Mouse (Mus musculus): ENCODE data around the gene 4933425L06Rik. TPM values are rescaled to one million over a fixed set of nuclear protein-coding genes. Genes with fewer than 3 reads are reported as not detected.

Gene 4933425L06Rik
- not detected in 2 replicates for polyA plus RNA-seq (2016; fragmentation: Nextera tagmentation; extraction: Ambion mirVana)

- Histone ChIP-seq H3K4me2 (replicated peaks) (no peak within 1 kb of the TSS), H3K4me3 (no peak within 1 kb of the TSS), H3K4me1 (no peaks in the 10 kb centered on the region), H3K27me3 (no peaks in the 10 kb centered on the region), H3K9me3 (replicated peaks) (no peaks in the 10 kb centered on the region), H3K9ac (no peak within 1 kb of the TSS), H3K36me3 (no peaks in the 10 kb centered on the region), H3K27ac (no peak within 1 kb of the TSS)
- WGBS, result 93% methylated on average over 10 of the region's 10 CpGs
- ATAC-seq (ENCODE audit: low FRiP score), result no peak
Measured at GRCm38 (mm10) chr13:105081862-105082261, at the start of gene 4933425L06Rik. Gene 4933425L06Rik, plus strand, starts transcription at chr13:105082122.

GRCm38 (mm10) chr13:105037816-105038215, 44.1 kb upstream of the 4933425L06Rik start:
- ATAC-seq (ENCODE audit: low FRiP score), result no peak
- H3K36me3 ChIP-seq, result no peaks in the 10 kb centered on the region
- H3K27me3 ChIP-seq, result no peaks in the 10 kb centered on the region
- WGBS, result 85% methylated on average over 12 of the region's 12 CpGs
- H3K9ac ChIP-seq, result no peak overlapping the region
- H3K9me3 ChIP-seq (replicated peaks), result no peaks in the 10 kb centered on the region
- no peak overlapping the region for H3K4me2 ChIP-seq (replicated peaks)
- H3K4me3 ChIP-seq, result no peak overlapping the region
- no peaks in the 10 kb centered on the region for H3K4me1 ChIP-seq
- no peak overlapping the region for H3K27ac ChIP-seq

GRCm38 (mm10) chr13:105038334-105038733, 43.6 kb upstream of the 4933425L06Rik start:
- Histone ChIP-seq H3K9me3 (replicated peaks) (no peaks in the 10 kb centered on the region), H3K9ac (no peak overlapping the region), H3K4me3 (no peak overlapping the region), H3K4me2 (replicated peaks) (no peak overlapping the region), H3K27ac (no peak overlapping the region), H3K27me3 (no peaks in the 10 kb centered on the region), H3K36me3 (no peaks in the 10 kb centered on the region), H3K4me1 (no peaks in the 10 kb centered on the region)
- no peak for ATAC-seq (ENCODE audit: low FRiP score)
- WGBS, result 72% methylated on average over 5 of the region's 5 CpGs

GRCm38 (mm10) chr13:105043882-105044281, 38.0 kb upstream of the 4933425L06Rik start:
- Histone ChIP-seq H3K4me3 (no peak overlapping the region), H3K4me1 (no peaks in the 10 kb centered on the region), H3K9me3 (replicated peaks) (no peaks in the 10 kb centered on the region), H3K36me3 (no peaks in the 10 kb centered on the region), H3K9ac (no peak overlapping the region), H3K27ac (no peak overlapping the region), H3K27me3 (no peaks in the 10 kb centered on the region), H3K4me2 (replicated peaks) (no peak overlapping the region)
- ATAC-seq (ENCODE audit: low FRiP score), result no peak
- WGBS, result 80% methylated on average over 3 of the region's 3 CpGs

GRCm38 (mm10) chr13:105047377-105047776, 34.5 kb upstream of the 4933425L06Rik start:
- Histone ChIP-seq H3K9me3 (replicated peaks) (no peaks in the 10 kb centered on the region), H3K4me3 (no peak overlapping the region), H3K27me3 (0 out of 2 replicates have a peak, but pooled peaks cover 3% of the 10 kb centered on the region), H3K4me1 (no peaks in the 10 kb centered on the region), H3K36me3 (no peaks in the 10 kb centered on the region), H3K9ac (no peak overlapping the region), H3K4me2 (replicated peaks) (no peak overlapping the region), H3K27ac (no peak overlapping the region)
- ATAC-seq (ENCODE audit: low FRiP score), result no peak
- WGBS, result 65% methylated on average over 9 of the region's 9 CpGs

GRCm38 (mm10) chr13:105048662-105049061, 33.3 kb upstream of the 4933425L06Rik start:
- Histone ChIP-seq H3K9me3 (replicated peaks) (no peaks in the 10 kb centered on the region), H3K27me3 (peaks cover 14% of the 10 kb centered on the region), H3K4me2 (replicated peaks) (no peak overlapping the region), H3K36me3 (no peaks in the 10 kb centered on the region), H3K9ac (no peak overlapping the region), H3K4me1 (peaks cover 8% of the 10 kb centered on the region), H3K27ac (no peak overlapping the region), H3K4me3 (no peak overlapping the region)
- 82% methylated on average over 8 of the region's 8 CpGs for WGBS
- ATAC-seq (ENCODE audit: low FRiP score), result no peak

- no peak for ATAC-seq (ENCODE audit: low FRiP score)
- Histone ChIP-seq H3K4me3 (no peak overlapping the region), H3K36me3 (no peaks in the 10 kb centered on the region), H3K27me3 (peaks cover 14% of the 10 kb centered on the region), H3K4me1 (peaks cover 14% of the 10 kb centered on the region), H3K9ac (no peak overlapping the region), H3K4me2 (replicated peaks) (no peak overlapping the region), H3K27ac (no peak overlapping the region), H3K9me3 (replicated peaks) (no peaks in the 10 kb centered on the region)
- 51% methylated on average over 6 of the region's 6 CpGs for WGBS
Measured at GRCm38 (mm10) chr13:105051432-105051831, 30.5 kb upstream of the 4933425L06Rik start.

- peak overlapping the region; percentile 81 for H3K27ac ChIP-seq
Measured at GRCm38 (mm10) chr13:105053618-105054017, 28.3 kb upstream of the 4933425L06Rik start.

GRCm38 (mm10) chr13:105054181-105054940, 27.6 kb upstream of the 4933425L06Rik start, which contains the start of gene Rgs7bp:
Gene Rgs7bp, minus strand, starts transcription at chr13:105054930.
- peak within 1 kb of the TSS; percentile 82 for H3K4me2 ChIP-seq (replicated peaks)
- peak; percentile 92 for ATAC-seq (ENCODE audit: low FRiP score)
- peak within 1 kb of the TSS; percentile 81 for H3K27ac ChIP-seq
- H3K9ac ChIP-seq, result peak within 1 kb of the TSS; percentile 69
- peaks cover 14% of the 10 kb centered on the region for H3K27me3 ChIP-seq
- no peaks in the 10 kb centered on the region for H3K9me3 ChIP-seq (replicated peaks)
- H3K4me3 ChIP-seq, result peak within 1 kb of the TSS; percentile 56
- H3K4me1 ChIP-seq, result peaks cover 14% of the 10 kb centered on the region
- no peaks in the 10 kb centered on the region for H3K36me3 ChIP-seq
- under 1% methylated on average over 75 of the region's 75 CpGs for WGBS

More at GRCm38 (mm10) chr13:105053618-105054017, 28.3 kb upstream of the 4933425L06Rik start:
- peaks cover 14% of the 10 kb centered on the region for H3K4me1 ChIP-seq
- H3K27me3 ChIP-seq, result peaks cover 14% of the 10 kb centered on the region
- H3K4me2 ChIP-seq (replicated peaks), result peak overlapping the region; percentile 82
- no peaks in the 10 kb centered on the region for H3K36me3 ChIP-seq
- no peaks in the 10 kb centered on the region for H3K9me3 ChIP-seq (replicated peaks)
- peak overlapping the region; percentile 69 for H3K9ac ChIP-seq
- 3% methylated on average over 12 of the region's 12 CpGs for WGBS
- peak; percentile 20 for ATAC-seq (ENCODE audit: low FRiP score)
- H3K4me3 ChIP-seq, result peak overlapping the region; percentile 56

- Histone ChIP-seq H3K27ac (no peak overlapping the region), H3K4me2 (replicated peaks) (peak overlapping the region; percentile 82)
Measured at GRCm38 (mm10) chr13:105054941-105055309, 27.0 kb upstream of the 4933425L06Rik start.

GRCm38 (mm10) chr13:105055374-105055773, 26.5 kb upstream of the 4933425L06Rik start:
- Histone ChIP-seq H3K36me3 (no peaks in the 10 kb centered on the region), H3K4me3 (peak overlapping the region; percentile 56; the same call in 1 of the 2 replicates), H3K4me2 (replicated peaks) (peak overlapping the region; percentile 82), H3K9me3 (replicated peaks) (no peaks in the 10 kb centered on the region), H3K4me1 (peaks cover 14% of the 10 kb centered on the region), H3K27ac (no peak overlapping the region), H3K9ac (no peak overlapping the region), H3K27me3 (peaks cover 11% of the 10 kb centered on the region)
- no peak for ATAC-seq (ENCODE audit: low FRiP score)
- 17% methylated on average over 5 of the region's 5 CpGs for WGBS

More at GRCm38 (mm10) chr13:105054941-105055309, 27.0 kb upstream of the 4933425L06Rik start:
- Histone ChIP-seq H3K4me1 (peaks cover 14% of the 10 kb centered on the region), H3K9ac (peak overlapping the region; percentile 69; the same call in 1 of the 2 replicates), H3K27me3 (peaks cover 11% of the 10 kb centered on the region), H3K36me3 (no peaks in the 10 kb centered on the region), H3K4me3 (peak overlapping the region; percentile 56), H3K9me3 (replicated peaks) (no peaks in the 10 kb centered on the region)
- ATAC-seq (ENCODE audit: low FRiP score), result peak; percentile 49
- under 1% methylated on average over 8 of the region's 8 CpGs for WGBS

- Histone ChIP-seq H3K4me1 (no peaks in the 10 kb centered on the region), H3K9me3 (replicated peaks) (no peaks in the 10 kb centered on the region), H3K27ac (no peak overlapping the region), H3K4me2 (replicated peaks) (no peak overlapping the region), H3K27me3 (no peaks in the 10 kb centered on the region), H3K9ac (no peak overlapping the region), H3K36me3 (no peaks in the 10 kb centered on the region), H3K4me3 (no peak overlapping the region)
- no peak for ATAC-seq (ENCODE audit: low FRiP score)
Measured at GRCm38 (mm10) chr13:105066119-105066518, 15.8 kb upstream of the 4933425L06Rik start.
